ENCODE assay signal across 19 mouse cellular contexts in the genomic region with DNA sequence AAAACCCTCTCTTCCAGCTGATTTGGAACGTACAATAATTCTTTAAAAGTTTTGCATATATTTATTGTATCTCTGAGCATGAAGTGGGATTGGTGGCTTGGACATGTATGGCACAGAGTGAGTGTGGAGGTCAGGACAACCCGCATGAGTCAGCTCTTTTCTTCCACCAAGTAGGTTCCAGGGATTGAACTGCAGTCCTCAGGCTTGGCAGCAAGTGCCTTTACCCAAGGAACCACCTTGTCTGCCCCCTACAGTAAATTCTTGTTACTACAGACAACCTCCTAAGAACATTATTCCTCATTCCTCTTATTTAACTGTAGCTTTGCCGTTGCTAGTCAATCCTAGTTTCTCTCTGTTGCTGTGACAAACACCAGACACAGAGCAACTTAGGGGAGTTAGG. TPM values are rescaled to one million over a fixed set of nuclear protein-coding genes. Genes with fewer than 3 reads are reported as not detected.
A peak's percentile ranks its signal among the peaks of the same experiment; 100 is the strongest.
DNase-seq lines count a peak whose midpoint lies in the region; ATAC-seq and TF ChIP-seq lines count a peak whose summit lies in the region.
"Had no signal": no experiment of that assay in that cellular context is flagged by ENCODE, and none has a peak within 500 bp of the region (broad histone marks: within the 10 kb centered on the region; RNA-seq: fewer than 3 reads in every experiment).

No protein-coding gene starts in this region.

- no peaks in the 10 kb centered on the region for H3K9me3 ChIP-seq in lung, postnatal 0 days (ENCODE audit: low read length)
- H3K9me3 ChIP-seq: midbrain, embryonic 10.5 days had no signal

- no peak overlapping the region for H3K27ac ChIP-seq in lung, postnatal 0 days (ENCODE audit: low read length)
- H3K27ac ChIP-seq: liver, embryonic 14.5 days; midbrain, embryonic 10.5 days had no signal

- H3K4me2 ChIP-seq in lung, postnatal 0 days (replicated peaks; ENCODE audit: low read depth, low read length), result no peak overlapping the region

- no peaks in the 10 kb centered on the region for H3K36me3 ChIP-seq in lung, postnatal 0 days (ENCODE audit: insufficient read depth, low read length)
- H3K36me3 ChIP-seq: midbrain, embryonic 10.5 days had no signal

- H3K9ac ChIP-seq in lung, postnatal 0 days (replicated peaks; ENCODE audit: low read depth), result no peak overlapping the region
- H3K9ac ChIP-seq: liver, embryonic 14.5 days had no signal

- no peak overlapping the region for H3K4me3 ChIP-seq in lung, postnatal 0 days (ENCODE audit: low read depth, low read length)
- no peak overlapping the region for H3K4me3 ChIP-seq in lung, adult 2 months (replicated peaks; ENCODE audit: extremely low read depth, low read depth, low read length)
- H3K4me3 ChIP-seq: midbrain, embryonic 10.5 days had no signal

- no peak for TF ChIP-seq EP300 in lung, postnatal 0 days (IDR thresholded peaks at IDR 0.05)

- intact Hi-C loops in heart, postnatal 10 days (cut with DNase I), result no loop called here

- H3K27me3 ChIP-seq in lung, postnatal 0 days (replicated peaks; ENCODE audit: insufficient read depth, low read length), result no peaks in the 10 kb centered on the region

- WGBS in lung, postnatal 0 days, result 85% methylated on average over 3 of the region's 3 CpGs
- WGBS in lung, adult 2 months, result 92% methylated on average over 3 of the region's 3 CpGs

- peak; percentile 6 to 23 for DNase-seq in heart, postnatal 10 days
- DNase-seq in heart, postnatal 4 days, result no peak
- DNase-seq in lung, postnatal 0 days (ENCODE audit: low spot score), result no peak
- DNase-seq in lung, adult 2 months, result no peak
- peak; percentile 25 for DNase-seq in NIH3T3 (ENCODE audit: low read depth)
- no peak for DNase-seq in right cerebral cortex, postnatal 10 days (ENCODE audit: low spot score in 2 of 2)
- no peak for DNase-seq in urinary bladder, adult 2 months (ENCODE audit: low spot score)
- DNase-seq: cerebellum, adult 8-10 months; retina, postnatal 1 day; thymus, postnatal 4 days had no signal

- ATAC-seq in lung, postnatal 0 days, result no peak
- ATAC-seq: forebrain, embryonic 14.5 days had no signal

- peak; percentile 26 for TF ChIP-seq CTCF in lung, postnatal 0 days (IDR thresholded peaks at IDR 0.05)
- no peak for TF ChIP-seq CTCF in lung, adult 2 months (IDR thresholded peaks at IDR 0.05; ENCODE audit: insufficient read depth, low read length)

- TF ChIP-seq POLR2A in lung, adult 2 months (IDR thresholded peaks at IDR 0.05; ENCODE audit: borderline replicate concordance, extremely low read depth, low read depth, low read length), result no peak

- no peaks in the 10 kb centered on the region for H3K4me1 ChIP-seq in lung, postnatal 0 days (ENCODE audit: insufficient read depth, low read depth, low read length)
- no peaks in the 10 kb centered on the region for H3K4me1 ChIP-seq in lung, adult 2 months (ENCODE audit: control insufficient read depth, insufficient read depth, low read length)
- H3K4me1 ChIP-seq: midbrain, embryonic 10.5 days had no signal

RNA-seq across cellular contexts. Expression of gene Crygs, which starts 44.0 kb away (rescaled TPM):
- not detected for total RNA-seq in heart, postnatal 10 days (2021)
- total RNA-seq in heart, postnatal 4 days (2021), result not detected
- polyA plus RNA-seq in lung, postnatal 0 days (2015; fragmentation: Nextera tagmentation; extraction: Ambion mirVana), result 0.15 TPM in 1 of 2 replicates, not detected in the other
- polyA plus RNA-seq in lung, adult 2 months (2012; rRNA removed), result not detected in 2 replicates
- polyA plus RNA-seq in urinary bladder, adult 2 months (2012; rRNA removed), result not detected in 2 replicates
- total RNA-seq: adrenal gland, postnatal 10 days; granulocyte monocyte progenitor cell, adult 5-6 weeks; heart, postnatal 25 days; layer of hippocampus, postnatal 14 days; left cerebral cortex, postnatal 36 days; neutrophil, adult 5-6 weeks had no signal
- polyA plus RNA-seq: forebrain, embryonic 14.5 days; liver, embryonic 14.5 days had no signal

Comparison
In these comparisons a context has a peak if more than half of its experiments do, and no peak if none do; other contexts are left out.
1. DNase-seq: peak in heart, postnatal 10 days (2 of 2) and NIH3T3 (single experiment); none in heart, postnatal 4 days (single experiment), lung, postnatal 0 days (single experiment), lung, adult 2 months (single experiment), right cerebral cortex, postnatal 10 days (0 of 2) and urinary bladder, adult 2 months (single experiment).